Mouse (Mus musculus): ENCODE data around the gene Depdc7. TPM values are rescaled to one million over a fixed set of nuclear protein-coding genes. Genes with fewer than 3 reads are reported as not detected.

The Depdc7 gene
- polyA plus RNA-seq, 1 experiment from 2014 or later, result 2.2 TPM

- no peaks in the 10 kb centered on the region for H3K9me3 ChIP-seq (ENCODE audit: low read length)
- no peak overlapping the region for H3K9ac ChIP-seq (replicated peaks; ENCODE audit: low read depth)
- H3K27ac ChIP-seq (ENCODE audit: low read length), result no peak overlapping the region
- no peak overlapping the region for H3K4me3 ChIP-seq (ENCODE audit: low read depth, low read length)
- DNase-seq (ENCODE audit: low spot score) (no peak), ATAC-seq (no peak)
- TF ChIP-seq CTCF (IDR thresholded peaks at IDR 0.05), result no peak
- no peak for TF ChIP-seq EP300 (IDR thresholded peaks at IDR 0.05)
- 71% methylated on average over 3 of the region's 3 CpGs for WGBS
- no peaks in the 10 kb centered on the region for H3K36me3 ChIP-seq (ENCODE audit: insufficient read depth, low read length)
- no peak overlapping the region for H3K4me2 ChIP-seq (replicated peaks; ENCODE audit: low read depth, low read length)
- H3K27me3 ChIP-seq (replicated peaks; ENCODE audit: insufficient read depth, low read length), result no peaks in the 10 kb centered on the region
- H3K4me1 ChIP-seq (ENCODE audit: insufficient read depth, low read depth, low read length), result no peaks in the 10 kb centered on the region
These were observed 65.4 kb downstream of the Depdc7 start for GRCm38 (mm10) chr2:104677326-104677725.

Other genes with a start within 250 kb of the Depdc7 start
- gene Hipk3, start 248.4 kb downstream of the Depdc7 start, polyA plus RNA-seq (2015; fragmentation: Nextera tagmentation; extraction: Ambion mirVana), result 17.5 and 18.4 TPM in 2 replicates
- gene Cstf3, start 152.4 kb downstream of the Depdc7 start, polyA plus RNA-seq (2015; fragmentation: Nextera tagmentation; extraction: Ambion mirVana), result 31.5 and 33.7 TPM in 2 replicates
- gene Tcp11l1, start 30.7 kb downstream of the Depdc7 start, polyA plus RNA-seq (2015; fragmentation: Nextera tagmentation; extraction: Ambion mirVana), result 12.5 and 12.9 TPM in 2 replicates
- gene Pin1rt1, start 26.5 kb downstream of the Depdc7 start, polyA plus RNA-seq (2015; fragmentation: Nextera tagmentation; extraction: Ambion mirVana), result not detected in 2 replicates
- gene Qser1, start 73.9 kb upstream of the Depdc7 start, polyA plus RNA-seq (2015; fragmentation: Nextera tagmentation; extraction: Ambion mirVana), result 3.3 and 3.7 TPM in 2 replicates
- 1.7 and 2.3 TPM in 2 replicates for gene Prrg4, start 107.0 kb upstream of the Depdc7 start, polyA plus RNA-seq (2015; fragmentation: Nextera tagmentation; extraction: Ambion mirVana)
- gene Ccdc73, start 124.9 kb upstream of the Depdc7 start, polyA plus RNA-seq (2015; fragmentation: Nextera tagmentation; extraction: Ambion mirVana), result 9.2 and 11.9 TPM in 2 replicates

Measured in lung, postnatal 0 days (tissue).